In the genomic region with DNA sequence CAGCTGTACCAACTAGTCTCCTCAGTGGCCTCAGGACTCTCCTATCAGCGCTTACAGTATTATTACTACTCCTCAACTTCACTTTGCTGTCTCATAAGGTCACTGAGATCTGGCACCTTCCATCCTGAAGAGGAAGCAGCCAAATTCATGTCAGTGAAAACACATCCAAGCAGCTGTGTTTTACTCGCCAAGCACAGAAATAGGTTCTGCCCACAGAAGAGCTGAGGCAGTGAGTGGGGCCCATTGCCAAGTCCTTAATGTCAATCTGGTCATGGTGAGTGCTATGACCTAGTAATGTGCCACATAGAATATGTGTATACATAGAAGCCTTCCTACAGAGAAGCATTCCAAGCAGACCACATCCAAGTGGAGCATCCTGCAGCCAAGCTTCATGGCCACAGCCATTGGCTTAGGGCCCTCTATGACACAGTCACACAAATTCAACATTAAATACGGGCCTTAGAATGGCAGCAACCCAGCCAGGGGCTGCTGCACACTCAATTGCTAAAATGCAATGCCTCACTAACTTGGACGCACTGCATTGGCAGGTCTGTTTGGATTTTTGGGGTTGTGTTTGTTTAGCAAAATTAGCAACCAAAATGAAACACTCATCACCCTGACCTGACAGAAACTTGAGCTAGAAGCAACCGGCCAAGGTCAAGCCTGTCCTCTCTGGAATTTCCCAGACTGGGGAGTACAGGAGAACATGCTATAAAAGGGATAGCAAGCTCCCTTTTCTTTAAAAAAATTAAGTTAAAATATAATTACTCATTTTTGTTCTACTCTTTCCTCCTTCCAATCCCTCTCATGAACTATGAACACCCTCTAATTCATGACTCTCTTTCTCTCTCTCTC, we compare ENCODE assay signal across 9 mouse cellular contexts.
DNase-seq lines count a peak whose midpoint lies in the region; ATAC-seq and TF ChIP-seq lines count a peak whose summit lies in the region.
"Had no signal": no experiment of that assay in that cellular context is flagged by ENCODE, and none has a peak within 500 bp of the region (broad histone marks: within the 10 kb centered on the region; RNA-seq: fewer than 3 reads in every experiment).

No protein-coding gene starts in this region.

- H3K9ac ChIP-seq in forebrain, postnatal 0 days: no peak overlapping the region
- H3K9ac ChIP-seq in forebrain, embryonic 15.5 days (replicated peaks): no peak overlapping the region

- ATAC-seq in forebrain, postnatal 0 days: 0 out of 2 replicates have a peak, but pooled peaks have one; percentile 18
- ATAC-seq in forebrain, embryonic 15.5 days (replicated peaks): no peak
- no peak for ATAC-seq in CD4-positive, CD25-positive, alpha-beta regulatory T cell, adult 4 months

- TF ChIP-seq CTCF in forebrain, postnatal 0 days (IDR thresholded peaks at IDR 0.05; ENCODE audit: low read depth): no peak

- no peaks in the 10 kb centered on the region for H3K4me1 ChIP-seq in forebrain, postnatal 0 days (ENCODE audit: insufficient read depth)
- H3K4me1 ChIP-seq in forebrain, embryonic 15.5 days: no peaks in the 10 kb centered on the region

- DNase-seq in forebrain, postnatal 0 days: no peak
- DNase-seq in kidney, postnatal 4 days: peak; percentile 14 to 30
- no peak for DNase-seq in kidney, adult 18-20 months
- peak; percentile 13 for DNase-seq in right cerebral cortex, adult 18-20 months
- no peak for DNase-seq in right cerebral cortex, postnatal 36 days (ENCODE audit: low spot score in 2 of 2)
- DNase-seq in skeletal muscle tissue, adult 2 months (ENCODE audit: low read depth, low spot score): peak; percentile 90
- DNase-seq: retina, postnatal 1 day had no signal

- WGBS in forebrain, postnatal 0 days: 68% methylated on average over 5 of the region's 5 CpGs
- WGBS in forebrain, embryonic 15.5 days: 77% methylated on average over 5 of the region's 5 CpGs

- H3K27me3 ChIP-seq in forebrain, postnatal 0 days (ENCODE audit: insufficient read depth, low read length): no peaks in the 10 kb centered on the region
- no peaks in the 10 kb centered on the region for H3K27me3 ChIP-seq in forebrain, embryonic 15.5 days

- H3K36me3 ChIP-seq in forebrain, postnatal 0 days (ENCODE audit: insufficient read depth): no peaks in the 10 kb centered on the region
- H3K36me3 ChIP-seq in forebrain, embryonic 15.5 days: no peaks in the 10 kb centered on the region

- no peak overlapping the region for H3K27ac ChIP-seq in forebrain, postnatal 0 days (ENCODE audit: low read depth, low read length)
- H3K27ac ChIP-seq in forebrain, embryonic 15.5 days (replicated peaks): no peak overlapping the region

- H3K9me3 ChIP-seq in forebrain, postnatal 0 days (ENCODE audit: low read length): no peaks in the 10 kb centered on the region
- H3K9me3 ChIP-seq in forebrain, embryonic 15.5 days: no peaks in the 10 kb centered on the region

- no peak overlapping the region for H3K4me3 ChIP-seq in forebrain, postnatal 0 days (ENCODE audit: low read depth, low read length)
- H3K4me3 ChIP-seq in forebrain, embryonic 15.5 days: no peak overlapping the region

- H3K4me2 ChIP-seq in forebrain, postnatal 0 days (ENCODE audit: low read depth): no peak overlapping the region
- no peak overlapping the region for H3K4me2 ChIP-seq in forebrain, embryonic 15.5 days (replicated peaks)

Comparison
In these comparisons a context has a peak if more than half of its experiments do, and no peak if none do; other contexts are left out.
1. DNase-seq: peak in kidney, postnatal 4 days (2 of 2), right cerebral cortex, adult 18-20 months (single experiment) and skeletal muscle tissue, adult 2 months (single experiment); none in forebrain, postnatal 0 days (single experiment), kidney, adult 18-20 months (single experiment) and right cerebral cortex, postnatal 36 days (0 of 2).